Mouse (Mus musculus) stomach, embryonic 14.5 days (tissue): ENCODE data around the gene Ptges2. TPM values are rescaled to one million over a fixed set of nuclear protein-coding genes. Genes with fewer than 3 reads are reported as not detected.

ENCODE experiments used
- ATAC-seq: fragments of 200-750 bp; cut with Nextera tagmentation; 2 replicates; pipeline ENCODE4 v1.8.0; 2017; ENCODE audit warnings: low read depth, moderate TSS enrichment; ENCODE audit not compliant: insufficient number of reproducible peaks, insufficient read depth, low FRiP score
- H3K27ac ChIP-seq: fragments of 300-500 bp; sonication (generic); 2 replicates; pipeline ENCODE4 v1.5.1; 2014; ENCODE audit warnings: mild to moderate bottlenecking, low read length, moderate library complexity, mixed read lengths
- H3K27me3 ChIP-seq: fragments of 300-500 bp; sonication (generic); 2 replicates; pipeline ENCODE4 v1.6.1; 2014; ENCODE audit warnings: low read length, control low read depth, mixed read lengths; ENCODE audit not compliant: control insufficient read depth, insufficient read depth
- H3K36me3 ChIP-seq: fragments of 300-500 bp; sonication (generic); 2 replicates; pipeline ENCODE4 v1.6.1; 2014; ENCODE audit warnings: mild to moderate bottlenecking, control low read depth, low read length, moderate library complexity, mixed read lengths; ENCODE audit not compliant: control insufficient read depth, insufficient read depth
- H3K4me1 ChIP-seq: fragments of 300-500 bp; sonication (generic); 2 replicates; pipeline ENCODE4 v1.6.1; 2014; ENCODE audit warnings: low read length, control low read depth, mixed read lengths; ENCODE audit not compliant: control insufficient read depth, insufficient read depth
- H3K4me2 ChIP-seq: fragments of 300-500 bp; sonication (generic); replicated peaks from 2 replicates; pipeline ENCODE4 v1.6.1; 2014; ENCODE audit warnings: low read depth, low read length, control low read depth
- H3K4me3 ChIP-seq: fragments of 300-500 bp; sonication (generic); 2 replicates; pipeline ENCODE4 v1.5.1; 2014; ENCODE audit warnings: low read depth, low read length, control low read depth
- H3K9ac ChIP-seq: fragments of 300-500 bp; sonication (generic); replicated peaks from 2 replicates; pipeline ENCODE4 v1.6.1; 2014; ENCODE audit warnings: low read depth, mild to moderate bottlenecking, control low read depth, low read length, moderate library complexity, mixed read lengths
- H3K9me3 ChIP-seq: fragments of 300-500 bp; sonication (generic); 2 replicates; pipeline ENCODE4 v1.6.1; 2016; ENCODE audit warnings: low read depth, low read length, control low read depth; ENCODE audit not compliant: control insufficient read depth
- WGBS: fragments of 180-500 bp; shearing (Covaris S2); extraction: QIAGEN DNeasy Blood & Tissue Kit; methylation state at CpG from one replicate; pipeline ENCODE4 v1.1.7; 2014; 5-methylcytosine and 5-hydroxymethylcytosine counted together
- polyA plus RNA-seq: library from polyadenylated mRNA; unstranded; fragments of >200 nt; fragmentation: Nextera tagmentation; extraction: Ambion mirVana; gene quantifications from 2 replicates; pipeline ENCODE4 v1.2.1, GENCODE M21; 2014

Ptges2 gene
- polyA plus RNA-seq, 1 experiment from 2014 or later: 28.1 TPM

DNA sequence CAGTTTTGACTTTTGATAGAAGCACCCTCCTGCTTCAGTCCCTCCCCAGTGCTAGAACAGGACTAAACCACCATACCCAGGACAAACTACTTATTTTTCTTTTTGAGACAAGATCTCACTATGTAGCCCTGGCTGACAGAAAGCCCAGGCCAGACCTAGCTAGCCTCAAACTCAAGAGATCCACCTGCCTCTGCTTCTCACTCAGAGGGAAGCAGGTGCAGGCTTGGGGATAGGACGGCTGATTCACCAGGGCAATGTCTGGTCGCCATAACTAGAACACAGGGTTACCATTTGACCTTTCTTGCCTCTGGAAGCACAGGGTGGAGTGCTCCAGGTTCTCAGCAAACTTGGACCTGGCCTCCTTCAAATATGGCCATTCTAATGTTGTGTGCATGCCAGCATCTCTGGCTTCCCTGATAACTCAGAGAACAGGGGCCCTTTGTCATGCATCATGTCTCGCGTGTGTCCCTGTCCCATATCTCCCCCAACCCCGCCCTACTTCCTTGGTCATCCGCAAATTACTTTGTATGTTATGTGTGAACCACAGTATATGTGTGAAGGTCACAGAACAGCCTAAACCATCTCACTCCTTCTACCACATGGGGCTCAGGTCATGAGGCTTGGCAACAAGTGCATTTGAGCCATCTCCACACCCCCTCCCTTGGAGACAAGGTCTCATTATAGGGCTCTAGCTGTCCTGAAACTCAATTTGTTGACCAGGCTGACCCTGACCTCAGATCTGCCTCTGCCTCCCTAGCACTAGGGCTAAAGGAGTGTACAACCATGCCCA, 17.2 kb downstream of the Ptges2 start:
- peaks cover 4% of the 10 kb centered on the region; the same call in 1 of the 2 replicates for H3K4me1 ChIP-seq
- WGBS: 85% methylated on average over 6 of the region's 6 CpGs

GRCm38 (mm10) chr2:32413936-32414335, 18.2 kb downstream of the Ptges2 start:
- H3K27ac ChIP-seq: no peak overlapping the region
- no peak overlapping the region for H3K4me2 ChIP-seq
- H3K27me3 ChIP-seq: no peaks in the 10 kb centered on the region
- 33% methylated on average over 5 of the region's 5 CpGs for WGBS
- no peak overlapping the region for H3K4me3 ChIP-seq
- peaks cover 38% of the 10 kb centered on the region for H3K36me3 ChIP-seq
- ATAC-seq: no peak
- H3K9me3 ChIP-seq: no peaks in the 10 kb centered on the region
- H3K9ac ChIP-seq: no peak overlapping the region
- peaks cover 4% of the 10 kb centered on the region; the same call in 1 of the 2 replicates for H3K4me1 ChIP-seq

More for the DNA sequence above, 17.2 kb downstream of the Ptges2 start:
- ATAC-seq: no peak
- Histone ChIP-seq H3K27ac (no peak overlapping the region), H3K4me2 (no peak overlapping the region), H3K9ac (no peak overlapping the region), H3K36me3 (peaks cover 30% of the 10 kb centered on the region), H3K9me3 (no peaks in the 10 kb centered on the region), H3K27me3 (no peaks in the 10 kb centered on the region), H3K4me3 (no peak overlapping the region)

DNA sequence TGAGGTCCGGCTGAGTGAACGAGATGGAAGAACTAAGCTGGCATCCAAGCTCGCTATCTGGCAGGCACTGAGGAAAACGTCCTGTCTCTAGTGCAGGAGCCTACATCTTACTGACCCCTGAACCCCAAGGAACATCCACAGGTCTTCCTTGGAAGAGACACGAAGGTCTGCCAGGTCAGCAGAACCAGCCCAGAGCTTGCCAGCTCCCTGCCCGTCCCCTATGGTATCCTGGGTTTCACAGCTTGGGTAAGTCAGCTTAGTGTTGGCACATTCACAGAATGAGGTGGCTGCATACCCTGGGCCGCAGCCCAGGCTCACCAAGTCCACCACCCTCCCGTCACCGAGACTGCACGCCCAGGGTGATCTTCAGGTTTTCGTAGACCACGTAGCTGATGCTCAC, 20.1 kb downstream of the Ptges2 start:
- Histone ChIP-seq H3K9ac (no peak overlapping the region), H3K27ac (no peak overlapping the region), H3K9me3 (no peaks in the 10 kb centered on the region), H3K36me3 (peaks cover 49% of the 10 kb centered on the region), H3K27me3 (no peaks in the 10 kb centered on the region), H3K4me1 (peaks cover 4% of the 10 kb centered on the region; the same call in 1 of the 2 replicates), H3K4me2 (no peak overlapping the region), H3K4me3 (no peak overlapping the region)
- WGBS: 92% methylated on average over 12 of the region's 12 CpGs
- ATAC-seq: no peak

DNA sequence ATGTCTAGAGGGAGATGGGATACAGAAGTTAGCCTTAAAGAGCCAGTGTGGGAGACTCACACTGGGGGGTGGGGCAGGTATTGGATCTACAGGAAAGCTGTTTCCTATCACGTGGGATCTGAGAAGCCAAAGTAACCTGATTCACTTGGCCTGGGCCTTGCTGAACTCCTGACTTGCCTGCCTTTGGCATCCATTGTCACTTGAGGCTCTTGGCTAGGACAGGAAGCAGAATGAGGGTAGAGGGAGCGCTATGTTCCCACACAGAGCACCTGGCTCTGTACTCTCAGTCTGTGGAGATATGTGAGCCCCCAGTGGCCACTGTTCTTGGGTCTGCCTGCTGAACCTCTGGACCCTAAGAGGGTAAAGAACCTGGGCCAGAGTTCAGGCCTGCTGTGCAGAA, 20.9 kb downstream of the Ptges2 start:
- H3K27me3 ChIP-seq: no peaks in the 10 kb centered on the region
- H3K27ac ChIP-seq: no peak overlapping the region
- ATAC-seq: no peak
- H3K4me3 ChIP-seq: no peak overlapping the region
- H3K4me2 ChIP-seq: no peak overlapping the region
- 78% methylated on average over 2 of the region's 2 CpGs for WGBS
- H3K4me1 ChIP-seq: peaks cover 4% of the 10 kb centered on the region; the same call in 1 of the 2 replicates
- no peaks in the 10 kb centered on the region for H3K9me3 ChIP-seq
- H3K36me3 ChIP-seq: peaks cover 54% of the 10 kb centered on the region
- H3K9ac ChIP-seq: no peak overlapping the region

GRCm38 (mm10) chr2:32417486-32417885, 21.8 kb downstream of the Ptges2 start:
- no peak for ATAC-seq
- Histone ChIP-seq H3K36me3 (peaks cover 54% of the 10 kb centered on the region), H3K9ac (no peak overlapping the region), H3K9me3 (no peaks in the 10 kb centered on the region), H3K27ac (no peak overlapping the region), H3K4me2 (no peak overlapping the region), H3K4me1 (peaks cover 4% of the 10 kb centered on the region; the same call in 1 of the 2 replicates), H3K27me3 (no peaks in the 10 kb centered on the region), H3K4me3 (no peak overlapping the region)
- WGBS: 59% methylated on average over 8 of the region's 8 CpGs

DNA sequence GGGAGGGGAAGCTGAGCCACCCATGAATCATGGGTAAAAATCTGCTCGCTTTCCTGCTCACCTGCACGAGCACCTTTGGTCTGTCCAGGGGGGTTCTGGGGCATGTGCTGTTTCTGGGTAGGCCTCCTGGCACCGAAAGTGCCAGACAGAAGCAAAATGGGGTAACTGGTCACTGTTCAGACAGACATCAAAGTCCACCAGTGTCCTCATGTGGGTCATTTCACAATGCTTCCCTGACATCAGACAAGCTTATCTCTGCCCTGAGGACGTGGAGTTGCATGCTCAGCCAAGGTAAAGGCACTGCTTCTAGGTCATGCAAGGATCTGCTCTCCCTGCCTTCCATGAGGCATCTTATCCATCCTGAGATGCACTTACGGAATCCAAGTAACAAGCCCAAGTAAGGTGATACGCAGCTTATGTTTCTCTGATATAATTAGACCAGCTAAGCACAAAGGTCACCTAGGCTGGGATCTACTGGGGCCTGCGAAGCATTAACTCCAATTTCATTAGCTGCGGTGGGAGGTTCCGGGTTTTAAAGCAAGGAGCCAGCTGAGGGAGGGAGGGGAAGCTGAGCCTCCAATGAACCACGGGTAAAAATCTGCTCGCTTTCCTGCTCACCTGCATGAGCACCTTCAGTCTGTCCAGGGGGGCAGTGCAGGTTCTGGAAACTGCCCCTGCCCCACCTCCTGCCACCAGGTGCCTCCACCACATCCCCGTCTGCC, 22.9 kb downstream of the Ptges2 start:
- Histone ChIP-seq H3K27me3 (no peaks in the 10 kb centered on the region), H3K9me3 (no peaks in the 10 kb centered on the region), H3K4me1 (peaks cover 15% of the 10 kb centered on the region), H3K27ac (no peak overlapping the region), H3K4me3 (no peak overlapping the region), H3K36me3 (peaks cover 54% of the 10 kb centered on the region), H3K9ac (no peak overlapping the region), H3K4me2 (no peak overlapping the region)
- 80% methylated on average over 12 of the region's 12 CpGs for WGBS
- no peak for ATAC-seq

- Histone ChIP-seq H3K27me3 (no peaks in the 10 kb centered on the region), H3K4me1 (peaks cover 15% of the 10 kb centered on the region), H3K9me3 (no peaks in the 10 kb centered on the region), H3K36me3 (peaks cover 54% of the 10 kb centered on the region), H3K4me2 (no peak overlapping the region), H3K27ac (no peak overlapping the region), H3K9ac (no peak overlapping the region), H3K4me3 (no peak overlapping the region)
- ATAC-seq: no peak
- WGBS: 92% methylated on average over 3 of the region's 3 CpGs
Observed at GRCm38 (mm10) chr2:32419359-32419758, 23.7 kb downstream of the Ptges2 start.

GRCm38 (mm10) chr2:32420066-32420608, 24.4 kb downstream of the Ptges2 start:
- no peak for ATAC-seq
- Histone ChIP-seq H3K4me3 (no peak overlapping the region), H3K36me3 (peaks cover 50% of the 10 kb centered on the region), H3K9me3 (no peaks in the 10 kb centered on the region), H3K4me2 (no peak overlapping the region), H3K27me3 (no peaks in the 10 kb centered on the region), H3K4me1 (peaks cover 23% of the 10 kb centered on the region), H3K27ac (no peak overlapping the region), H3K9ac (no peak overlapping the region)
- WGBS: 90% methylated on average over 12 of the region's 12 CpGs
